Mouse (Mus musculus): ENCODE measurements around the gene Rgs9. TPM values are rescaled to one million over a fixed set of nuclear protein-coding genes. Genes with fewer than 3 reads are reported as not detected.
A peak's percentile ranks its signal among the peaks of the same experiment; 100 is the strongest.

Rgs9 gene
- polyA plus RNA-seq, 1 experiment, result 1.2 TPM

GRCm38 (mm10) chr11:109266161-109266910, 31.6 kb downstream of the Rgs9 start:
- TF ChIP-seq POLR2A (IDR thresholded peaks at IDR 0.05; ENCODE audit: control insufficient read depth, extremely low read depth, insufficient read depth, low read length, poor library complexity) (no peak), CTCF (IDR thresholded peaks at IDR 0.05; ENCODE audit: borderline replicate concordance, control insufficient read depth, extremely low read depth, insufficient read depth, low read length, poor library complexity) (no peak)
- Histone ChIP-seq H3K36me3 (ENCODE audit: control insufficient read depth, insufficient read depth, low read length) (no peaks in the 10 kb centered on the region), H3K27me3 (ENCODE audit: control insufficient read depth, insufficient read depth, low read length) (no peaks in the 10 kb centered on the region), H3K4me1 (replicated peaks; ENCODE audit: control insufficient read depth, insufficient read depth, low read length) (peaks cover 5% of the 10 kb centered on the region; the same call in 1 of the 2 replicates), H3K4me3 (ENCODE audit: control insufficient read depth, insufficient read depth, low read length) (no peak overlapping the region), H3K27ac (ENCODE audit: control insufficient read depth, insufficient read depth, low read length) (no peak overlapping the region)
- 90% methylated on average over 12 of the region's 12 CpGs for WGBS
- DNase-seq, result no peak

GRCm38 (mm10) chr11:109264159-109264768, 33.7 kb downstream of the Rgs9 start:
- Histone ChIP-seq H3K27me3 (ENCODE audit: control insufficient read depth, insufficient read depth, low read length) (no peaks in the 10 kb centered on the region), H3K4me1 (replicated peaks; ENCODE audit: control insufficient read depth, insufficient read depth, low read length) (peaks cover 2% of the 10 kb centered on the region; the same call in 1 of the 2 replicates), H3K27ac (ENCODE audit: control insufficient read depth, insufficient read depth, low read length) (no peak overlapping the region), H3K36me3 (ENCODE audit: control insufficient read depth, insufficient read depth, low read length) (no peaks in the 10 kb centered on the region), H3K4me3 (ENCODE audit: control insufficient read depth, insufficient read depth, low read length) (no peak overlapping the region)
- WGBS, result 89% methylated on average over 11 of the region's 11 CpGs
- DNase-seq, result no peak
- TF ChIP-seq CTCF (IDR thresholded peaks at IDR 0.05; ENCODE audit: borderline replicate concordance, control insufficient read depth, extremely low read depth, insufficient read depth, low read length, poor library complexity) (no peak), POLR2A (IDR thresholded peaks at IDR 0.05; ENCODE audit: control insufficient read depth, extremely low read depth, insufficient read depth, low read length, poor library complexity) (no peak)

- H3K4me3 ChIP-seq (ENCODE audit: control insufficient read depth, insufficient read depth, low read length), result no peak overlapping the region
- TF ChIP-seq POLR2A (IDR thresholded peaks at IDR 0.05; ENCODE audit: control insufficient read depth, extremely low read depth, insufficient read depth, low read length, poor library complexity), result no peak
- no peak for TF ChIP-seq CTCF (IDR thresholded peaks at IDR 0.05; ENCODE audit: borderline replicate concordance, control insufficient read depth, extremely low read depth, insufficient read depth, low read length, poor library complexity)
- no peak overlapping the region for H3K27ac ChIP-seq (ENCODE audit: control insufficient read depth, insufficient read depth, low read length)
- H3K27me3 ChIP-seq (ENCODE audit: control insufficient read depth, insufficient read depth, low read length), result no peaks in the 10 kb centered on the region
- H3K4me1 ChIP-seq (replicated peaks; ENCODE audit: control insufficient read depth, insufficient read depth, low read length), result no peaks in the 10 kb centered on the region
- no peaks in the 10 kb centered on the region for H3K36me3 ChIP-seq (ENCODE audit: control insufficient read depth, insufficient read depth, low read length)
- no peak for DNase-seq
- WGBS, result 48% methylated on average over 7 of the region's 7 CpGs
Observed at GRCm38 (mm10) chr11:109260561-109260960, 37.4 kb downstream of the Rgs9 start.

DNA sequence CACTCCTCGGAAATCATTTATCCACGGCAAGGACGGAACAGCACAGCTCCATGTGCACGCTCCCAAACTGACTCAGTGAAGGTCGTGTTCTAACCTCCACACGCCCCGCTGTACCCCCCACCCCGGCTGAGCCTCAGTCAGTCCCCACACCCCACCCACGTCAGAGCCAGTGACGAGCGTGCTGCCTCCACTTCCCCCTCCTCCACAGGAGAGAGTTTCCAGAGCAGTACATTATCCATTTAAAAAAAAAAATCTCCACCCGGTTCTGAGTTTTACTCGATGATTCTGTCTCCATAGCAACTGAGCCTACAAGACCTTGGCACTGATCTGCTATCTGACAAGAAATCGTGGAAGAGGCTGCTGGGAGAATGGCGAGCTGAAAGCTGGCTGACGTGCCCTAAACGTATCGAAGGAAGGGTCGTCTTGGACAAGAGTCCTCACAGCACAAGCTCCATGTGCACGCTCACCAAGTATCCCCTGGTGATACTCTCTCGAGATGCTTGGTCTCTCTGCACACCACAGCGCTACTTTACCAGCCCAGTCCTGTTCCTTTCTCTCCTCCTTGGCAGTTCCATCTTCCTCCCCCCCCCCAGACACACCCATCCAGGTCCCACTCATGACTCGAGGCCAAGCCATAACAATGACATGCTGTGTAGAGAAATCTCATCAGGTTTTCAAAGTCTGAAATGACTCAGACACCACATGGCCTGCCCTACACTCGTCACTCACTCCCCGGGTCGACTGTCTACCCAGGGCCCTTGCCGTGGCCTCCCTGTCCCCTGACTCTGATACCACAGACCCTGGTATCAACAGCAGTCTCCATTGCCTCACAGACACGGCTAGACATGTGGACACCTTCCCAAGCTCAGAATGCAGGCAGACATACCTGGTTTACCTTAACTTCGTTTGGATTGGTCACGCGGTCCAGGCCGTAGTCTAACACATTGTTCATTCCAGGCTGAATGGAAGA, 38.7 kb downstream of the Rgs9 start:
- WGBS, result 83% methylated on average over 32 of the region's 32 CpGs
- DNase-seq, result no peak

DNA sequence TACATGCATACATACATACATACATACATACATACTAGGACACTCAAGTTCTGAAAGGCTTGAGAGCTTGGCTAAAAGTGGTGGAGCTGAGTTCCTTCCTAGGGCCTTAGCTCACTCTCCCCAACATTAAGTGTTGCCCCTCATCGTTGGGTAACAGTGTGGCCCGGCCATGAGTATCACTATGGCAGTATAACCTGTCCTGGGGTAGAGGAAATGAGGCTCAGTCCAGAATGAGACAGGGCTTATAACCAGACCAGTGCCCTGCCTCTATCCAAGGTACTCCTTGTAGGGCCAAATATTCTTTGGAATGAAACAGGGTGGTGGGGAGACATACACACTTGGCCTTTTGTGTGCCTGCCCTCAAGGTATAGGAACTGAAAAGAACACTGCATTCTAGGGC, 40.1 kb downstream of the Rgs9 start:
- no peaks in the 10 kb centered on the region for H3K4me1 ChIP-seq (replicated peaks; ENCODE audit: control insufficient read depth, insufficient read depth, low read length)
- DNase-seq, result peak; percentile 19
- H3K36me3 ChIP-seq (ENCODE audit: control insufficient read depth, insufficient read depth, low read length), result no peaks in the 10 kb centered on the region
- TF ChIP-seq CTCF (IDR thresholded peaks at IDR 0.05; ENCODE audit: borderline replicate concordance, control insufficient read depth, extremely low read depth, insufficient read depth, low read length, poor library complexity) (no peak), POLR2A (IDR thresholded peaks at IDR 0.05; ENCODE audit: control insufficient read depth, extremely low read depth, insufficient read depth, low read length, poor library complexity) (no peak)
- WGBS, result 97% methylated on average over 2 of the region's 2 CpGs
- no peak overlapping the region for H3K4me3 ChIP-seq (ENCODE audit: control insufficient read depth, insufficient read depth, low read length)
- no peak overlapping the region for H3K27ac ChIP-seq (ENCODE audit: control insufficient read depth, insufficient read depth, low read length)
- no peaks in the 10 kb centered on the region for H3K27me3 ChIP-seq (ENCODE audit: control insufficient read depth, insufficient read depth, low read length)

More for the DNA sequence above, 38.7 kb downstream of the Rgs9 start:
- no peak overlapping the region for H3K4me3 ChIP-seq (ENCODE audit: control insufficient read depth, insufficient read depth, low read length)
- no peaks in the 10 kb centered on the region for H3K27me3 ChIP-seq (ENCODE audit: control insufficient read depth, insufficient read depth, low read length)
- TF ChIP-seq POLR2A (IDR thresholded peaks at IDR 0.05; ENCODE audit: control insufficient read depth, extremely low read depth, insufficient read depth, low read length, poor library complexity) (no peak), CTCF (IDR thresholded peaks at IDR 0.05; ENCODE audit: borderline replicate concordance, control insufficient read depth, extremely low read depth, insufficient read depth, low read length, poor library complexity) (no peak)
- H3K36me3 ChIP-seq (ENCODE audit: control insufficient read depth, insufficient read depth, low read length), result no peaks in the 10 kb centered on the region
- no peaks in the 10 kb centered on the region for H3K4me1 ChIP-seq (replicated peaks; ENCODE audit: control insufficient read depth, insufficient read depth, low read length)
- H3K27ac ChIP-seq (ENCODE audit: control insufficient read depth, insufficient read depth, low read length), result no peak overlapping the region

DNA sequence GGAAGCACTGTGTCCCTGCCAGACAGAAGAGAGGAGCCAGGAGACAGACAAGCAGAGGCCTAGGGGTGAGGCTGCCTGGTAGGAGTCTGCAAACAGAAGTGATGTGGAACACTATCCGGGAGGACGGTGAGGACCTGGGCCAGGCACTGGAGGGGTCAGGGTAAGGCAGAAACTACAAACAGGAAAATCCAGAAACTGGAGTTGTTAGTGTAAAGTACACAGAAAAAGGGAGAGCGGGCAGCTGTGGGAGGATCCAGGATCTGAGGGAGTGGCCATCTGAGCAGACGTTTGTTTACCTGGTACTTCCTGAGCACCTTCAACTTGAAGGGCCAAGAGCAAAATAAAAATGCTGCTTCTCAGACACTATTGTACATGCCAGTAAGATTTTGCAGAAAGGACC, 42.9 kb downstream of the Rgs9 start:
- WGBS, result 92% methylated on average over 4 of the region's 4 CpGs
- H3K4me1 ChIP-seq (replicated peaks; ENCODE audit: control insufficient read depth, insufficient read depth, low read length), result no peaks in the 10 kb centered on the region

More for the DNA sequence above, 42.9 kb downstream of the Rgs9 start:
- H3K27me3 ChIP-seq (ENCODE audit: control insufficient read depth, insufficient read depth, low read length), result no peaks in the 10 kb centered on the region
- no peak overlapping the region for H3K4me3 ChIP-seq (ENCODE audit: control insufficient read depth, insufficient read depth, low read length)
- no peak overlapping the region for H3K27ac ChIP-seq (ENCODE audit: control insufficient read depth, insufficient read depth, low read length)
- no peaks in the 10 kb centered on the region for H3K36me3 ChIP-seq (ENCODE audit: control insufficient read depth, insufficient read depth, low read length)
- DNase-seq, result no peak
- TF ChIP-seq POLR2A (IDR thresholded peaks at IDR 0.05; ENCODE audit: control insufficient read depth, extremely low read depth, insufficient read depth, low read length, poor library complexity) (no peak), CTCF (IDR thresholded peaks at IDR 0.05; ENCODE audit: borderline replicate concordance, control insufficient read depth, extremely low read depth, insufficient read depth, low read length, poor library complexity) (no peak)

Measured in thymus, adult 2 months (tissue).